Mouse (Mus musculus) G1E (cell line): ENCODE results near the gene Kiss1.

Experiments used
- CTCF ChIP-seq: IDR thresholded peaks from 2 replicates; pipeline ENCODE4 v1.5.1; 2012; ENCODE audit warnings: low read depth, low read length, inconsistent platforms, mixed read lengths
- GATA1 ChIP-seq: IDR thresholded peaks from 2 replicates; pipeline ENCODE4 v1.6.1; 2012; ENCODE audit warnings: borderline replicate concordance, low read length, inconsistent platforms, mixed read lengths
- POLR2AphosphoS5 ChIP-seq: IDR thresholded peaks from 2 replicates; pipeline ENCODE4 v1.6.1; 2012; ENCODE audit warnings: low read depth, low read length, inconsistent platforms; ENCODE audit not compliant: insufficient replicate concordance
- TAL1 ChIP-seq: conservative IDR thresholded peaks from 2 replicates; pipeline ENCODE4 v1.6.1; 2012; ENCODE audit warnings: low read depth, low read length, inconsistent platforms, mixed read lengths

- no peak for TF ChIP-seq CTCF
- no peak for TF ChIP-seq TAL1
- TF ChIP-seq GATA1 = no peak
- no peak for TF ChIP-seq POLR2AphosphoS5
Observed at GRCm38 (mm10) chr1:133350210-133350609, 28.5 kb downstream of the Kiss1 start, which contains the start of gene Ren1.
